Mouse (Mus musculus): ENCODE results near the gene Zdhhc11.

GRCm38 (mm10) chr13:73953551-73954130 lies 10.0 kb upstream of the Zdhhc11 start:
- TF ChIP-seq CTCF (IDR thresholded peaks at IDR 0.05; ENCODE audit: borderline replicate concordance, insufficient read depth, low read depth, low read length) (no peak), POLR2A (IDR thresholded peaks at IDR 0.05; ENCODE audit: borderline replicate concordance, insufficient read depth, low read length) (no peak)

All from cerebellum, adult 2 months (tissue).